Mouse (Mus musculus) right cerebral cortex, postnatal 10 days (tissue): ENCODE measurements around the gene Lrch4.
A peak's percentile ranks its signal among the peaks of the same experiment; 100 is the strongest.

ENCODE experiments used
- DNase-seq, 2 experiments: peaks; one replicate each; pipeline ENCODE4 v3.0.0; 2021; ENCODE audit warnings: low spot score in 2 of 2

Lrch4 gene

DNA sequence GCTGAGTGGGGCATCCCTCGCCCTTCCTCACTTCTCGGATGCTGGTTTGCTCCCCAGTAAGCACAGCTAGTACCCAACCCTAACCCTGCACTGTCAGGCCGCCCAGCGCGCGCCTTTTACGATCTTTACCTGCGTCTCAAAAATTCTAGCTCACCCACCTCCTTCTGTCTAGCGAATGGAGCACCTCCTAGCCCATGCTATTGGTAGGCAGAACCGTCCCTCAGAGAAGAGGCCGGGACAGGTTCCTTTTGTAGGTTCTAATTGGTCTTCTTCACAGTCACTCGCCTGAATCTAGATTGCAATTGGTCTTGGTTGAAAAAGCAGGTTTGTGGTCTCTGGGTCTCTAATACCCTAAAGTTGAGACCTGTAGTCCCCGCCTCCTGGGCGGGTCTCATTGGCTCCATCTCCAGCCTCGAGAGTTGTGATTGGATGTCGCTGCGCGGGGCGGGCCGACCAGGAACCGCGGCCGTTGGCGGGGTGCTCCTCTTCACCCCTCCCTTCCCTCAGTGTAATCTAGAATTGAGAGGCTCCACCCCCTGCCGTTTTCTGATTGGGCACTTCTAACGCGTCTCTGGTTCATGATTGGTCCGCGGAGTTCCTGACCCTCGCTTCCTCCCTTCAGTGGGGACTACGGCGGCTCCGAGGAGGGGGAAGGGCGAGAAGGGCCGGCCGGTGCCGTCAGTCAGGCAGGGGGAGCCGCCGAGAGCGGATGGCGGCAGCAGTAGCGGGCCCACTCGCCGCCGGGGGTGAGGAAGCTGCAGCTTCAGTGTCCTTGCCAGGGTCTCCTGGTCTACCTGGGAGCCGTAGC is at the start of gene Lrch4, which contains the start of the genes Fbxo24 and Gm20605:
Lrch4 (plus strand) TSS at position 624 of the 808 bp plus-strand sequence.
Fbxo24 (minus strand) TSS at position 505 of the 808 bp plus-strand sequence.
Gm20605 (plus strand) TSS at position 678 of the 808 bp plus-strand sequence.
- DNase-seq, result peak; percentile 99 to 100

DNA sequence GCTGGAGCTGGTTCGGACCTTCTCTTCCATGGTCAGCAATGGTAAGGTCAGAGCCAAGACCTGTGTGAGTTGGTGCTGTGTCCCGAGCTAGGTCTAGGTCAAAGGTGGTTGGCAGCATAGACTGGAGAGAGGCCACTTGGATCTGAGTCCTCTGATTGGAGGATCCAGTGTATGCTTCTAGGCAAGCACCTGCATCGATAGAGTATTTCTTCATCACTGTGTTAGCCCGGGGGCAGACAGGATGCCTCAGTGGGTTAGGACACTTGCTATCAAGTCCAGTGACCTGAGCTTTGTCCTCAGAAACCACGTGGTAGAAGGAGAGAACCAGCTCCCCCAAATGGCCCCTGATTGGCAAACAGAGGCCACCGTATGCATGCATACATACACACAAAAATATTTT is 48.7 kb upstream of the Lrch4 start:
- DNase-seq, result no peak

DNA sequence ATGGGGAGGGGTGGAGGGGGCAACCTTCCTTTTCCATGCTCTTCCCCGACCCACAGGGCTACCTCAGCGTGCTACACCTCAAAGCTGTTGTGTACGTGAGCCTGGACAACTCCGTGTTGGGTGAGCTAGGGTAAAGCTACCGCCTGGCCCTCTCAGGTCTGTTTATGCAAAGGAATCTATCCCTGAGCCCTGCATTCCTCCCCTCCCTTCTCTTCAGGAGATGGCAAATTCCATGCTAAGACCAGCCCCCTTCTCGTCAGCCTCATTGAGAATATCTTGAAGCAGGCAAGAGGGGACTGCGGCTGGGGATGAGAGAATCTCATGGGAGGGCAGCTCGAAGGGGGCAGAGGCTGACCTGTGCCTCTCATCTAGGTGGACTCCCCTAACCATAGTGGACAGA is 46.2 kb upstream of the Lrch4 start:
- DNase-seq, result no peak

DNA sequence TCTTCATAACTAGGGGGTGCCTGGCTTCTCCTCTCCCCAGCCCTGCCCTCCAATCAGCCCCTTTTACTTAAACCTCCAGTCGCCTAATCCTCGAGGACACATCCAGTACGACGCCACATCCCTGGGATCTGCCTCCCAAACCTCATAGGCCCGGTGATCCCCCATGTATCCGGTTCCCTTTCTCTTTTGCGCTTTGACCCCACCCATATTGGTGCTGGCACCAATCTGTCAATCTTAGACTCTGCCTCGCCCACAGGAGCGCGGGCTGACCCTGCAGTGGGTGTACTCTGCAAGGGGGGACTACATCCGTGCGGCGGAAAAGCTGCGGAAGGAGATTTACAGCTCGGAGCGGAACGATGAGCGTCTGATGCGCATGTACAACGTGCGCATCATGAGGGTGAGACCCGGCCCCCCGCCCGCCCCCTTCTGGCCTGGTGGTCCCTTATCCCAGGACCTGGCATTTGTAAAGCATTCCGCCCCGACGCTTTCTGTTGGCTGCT is 45.2 kb upstream of the Lrch4 start:
- peak; percentile 82 to 88 for DNase-seq

DNA sequence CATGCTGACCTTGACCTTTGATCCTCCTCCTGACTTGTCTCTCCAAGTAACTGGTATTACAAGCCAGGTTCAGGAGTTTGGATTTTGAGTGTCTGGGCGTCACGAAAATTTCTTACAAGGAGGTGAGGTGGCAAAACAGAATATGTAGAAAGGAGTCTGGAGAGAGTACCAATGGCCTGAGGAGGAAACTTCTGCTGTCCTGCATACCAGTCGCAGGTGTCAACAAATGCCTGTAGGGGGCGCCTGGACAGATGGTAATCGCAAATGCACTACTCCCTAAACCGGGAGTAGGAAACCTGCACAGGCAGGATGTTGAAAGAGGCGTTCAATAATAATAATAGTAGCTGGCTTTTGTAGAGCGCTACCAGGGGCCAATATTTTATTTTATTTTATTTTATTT is 43.9 kb upstream of the Lrch4 start:
- DNase-seq, result peak; percentile 68 to 77

DNA sequence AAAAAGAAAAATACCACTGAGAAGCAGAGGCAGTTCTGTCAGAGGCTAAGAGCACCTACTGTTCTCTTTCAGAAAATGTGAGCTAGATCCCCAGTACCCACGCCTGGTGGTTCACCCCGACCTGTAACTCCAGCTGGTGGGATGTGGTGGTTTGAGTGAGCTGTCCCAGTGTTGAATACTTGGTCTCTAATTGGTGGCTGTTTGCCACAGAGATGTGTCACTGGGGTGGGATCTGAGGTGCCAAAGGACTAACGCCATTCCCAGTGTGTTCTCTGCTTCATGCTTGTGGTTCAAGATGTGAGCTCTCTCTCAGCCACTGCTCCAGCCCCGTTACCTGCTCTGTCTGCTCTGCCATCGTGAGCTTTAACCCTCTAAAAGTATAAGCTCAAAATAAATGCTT is 38.4 kb upstream of the Lrch4 start:
- no peak for DNase-seq

DNA sequence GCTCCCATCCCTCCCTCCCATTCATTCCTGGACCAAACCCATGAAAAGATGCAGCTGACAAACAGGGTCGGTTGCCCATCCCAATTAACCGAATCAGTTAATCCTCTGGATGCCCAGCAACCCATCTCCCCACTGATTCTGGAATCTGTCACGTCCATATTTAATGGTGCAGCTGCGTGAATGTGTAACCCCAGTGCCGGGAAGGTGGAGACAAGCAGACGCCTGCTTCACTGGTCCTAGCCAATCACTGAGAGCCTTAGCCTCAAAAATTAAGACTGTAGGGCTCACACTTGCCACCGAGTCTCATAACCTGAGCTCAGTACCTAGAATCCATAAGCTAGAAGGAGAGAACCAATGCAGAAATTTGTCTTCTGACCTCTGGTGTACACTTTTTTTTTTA is 33.0 kb upstream of the Lrch4 start:
- DNase-seq, result no peak

DNA sequence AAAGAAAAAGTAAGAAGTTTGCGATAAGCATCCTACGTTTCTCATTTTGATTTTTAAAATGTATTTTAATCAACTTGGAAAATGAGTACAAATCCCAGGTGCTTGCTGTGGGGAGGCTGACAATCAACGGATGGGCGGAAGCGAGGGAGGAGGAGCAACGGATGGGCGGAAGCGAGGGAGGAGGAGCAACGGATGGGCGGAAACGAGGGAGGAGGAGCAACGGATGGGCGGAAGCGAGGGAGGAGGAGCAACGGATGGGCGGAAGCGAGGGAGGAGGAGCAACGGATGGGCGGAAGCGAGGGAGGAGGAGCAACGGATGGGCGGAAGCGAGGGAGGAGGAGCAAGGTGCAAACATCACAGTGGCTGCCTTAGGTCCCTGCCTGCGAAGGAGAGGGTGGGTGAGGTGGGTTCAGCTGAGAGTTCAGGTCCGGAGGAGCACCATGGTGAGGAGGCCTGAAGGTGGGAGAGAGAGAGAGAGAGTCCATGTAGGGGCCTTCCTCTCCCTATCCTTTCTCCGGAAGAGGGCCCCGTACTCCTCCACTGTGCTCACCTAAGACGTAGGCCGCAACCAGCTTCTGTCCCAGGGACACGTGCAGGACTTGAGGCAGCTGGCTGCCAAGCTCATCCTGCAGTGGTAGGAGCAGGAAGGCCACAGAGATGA is 32.2 kb upstream of the Lrch4 start:
- no peak for DNase-seq

DNA sequence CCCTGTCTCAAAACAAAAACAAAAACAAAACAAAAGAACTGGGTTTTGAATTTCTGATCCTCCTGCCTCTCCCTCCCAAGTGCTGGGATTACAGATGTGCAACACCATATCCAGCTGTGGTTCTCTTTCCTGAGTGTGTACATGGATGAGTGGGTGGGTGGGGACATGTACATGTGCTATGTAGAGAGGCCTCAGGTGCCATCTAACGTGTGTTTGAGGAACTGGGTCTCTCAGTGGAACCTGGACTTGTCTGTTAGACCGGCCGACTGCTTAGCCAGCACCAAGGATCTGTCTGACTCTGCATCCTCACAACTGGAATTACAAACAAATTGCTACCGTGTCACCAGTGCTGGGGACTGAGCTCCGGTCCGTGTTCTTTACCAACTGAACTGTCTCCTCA is 31.3 kb upstream of the Lrch4 start:
- no peak for DNase-seq

DNA sequence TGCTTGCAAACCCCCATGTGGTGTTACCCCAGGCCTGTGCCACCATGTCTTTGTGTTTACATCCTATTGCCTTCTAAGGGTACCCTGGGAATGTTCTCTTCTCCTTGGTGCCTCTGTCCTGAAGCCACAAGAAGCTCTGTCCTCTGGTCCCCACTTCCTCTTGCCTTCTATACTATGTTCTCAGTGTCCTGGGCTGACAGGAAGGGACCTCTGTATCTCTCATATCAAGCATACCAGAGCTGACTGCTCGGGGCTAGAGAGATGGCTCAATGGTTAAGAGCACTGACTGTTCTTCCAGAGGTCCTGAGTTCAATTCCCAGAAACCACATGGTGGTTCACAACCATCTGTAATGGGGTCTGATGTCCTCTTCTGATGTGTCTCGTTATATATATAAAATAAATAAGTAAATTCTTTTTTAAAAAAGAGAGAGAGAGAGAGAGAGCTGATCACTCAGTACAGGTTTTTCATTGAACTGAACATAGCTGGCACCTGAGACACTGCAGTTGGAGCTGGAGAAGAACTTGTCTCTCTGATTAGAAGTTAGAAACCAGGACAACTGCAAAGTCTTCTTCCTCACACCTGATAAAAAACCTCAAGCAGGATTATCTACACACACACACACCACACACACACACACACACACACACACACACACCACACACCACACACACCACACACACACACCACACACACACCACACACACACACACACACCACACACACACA is 30.7 kb upstream of the Lrch4 start:
- no peak for DNase-seq

DNA sequence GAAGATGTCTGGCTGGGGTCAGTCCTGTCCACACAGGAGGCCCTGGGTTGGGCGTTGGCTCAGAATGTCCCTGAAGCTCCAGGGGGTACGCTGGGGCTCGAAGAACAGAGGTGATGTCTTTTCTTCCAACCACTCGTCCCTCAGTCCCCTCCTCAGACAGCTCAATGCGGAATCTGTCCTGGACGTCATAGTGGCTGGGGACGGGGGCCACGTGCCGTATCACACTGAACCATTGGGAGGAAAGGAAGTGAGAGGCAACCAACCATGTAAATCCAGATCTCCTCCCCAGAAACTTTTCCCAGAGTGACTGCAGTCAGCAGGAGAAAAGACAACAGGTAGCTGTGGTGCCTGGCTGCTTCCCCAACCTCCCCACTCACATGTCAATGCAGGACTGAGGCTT is 29.3 kb upstream of the Lrch4 start:
- no peak for DNase-seq

DNA sequence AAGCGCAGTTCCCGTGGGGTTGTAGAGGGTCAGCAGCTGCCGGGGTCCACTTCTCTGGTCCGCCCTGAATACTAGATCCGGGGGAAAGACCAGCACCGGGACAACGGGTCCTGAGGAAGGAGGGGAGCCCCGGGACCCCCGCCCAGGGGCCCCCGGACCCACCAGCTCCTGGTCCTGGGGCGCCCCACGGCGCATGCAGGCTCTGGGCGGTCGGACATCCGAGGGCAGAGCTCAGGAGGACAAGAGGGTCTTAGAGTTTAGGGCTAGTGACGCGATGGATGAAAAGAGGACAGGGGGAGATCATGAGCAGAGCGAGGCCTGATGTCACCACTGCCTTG is 28.7 kb upstream of the Lrch4 start:
- DNase-seq, result peak in 1 of 2 experiments; percentile 45

DNA sequence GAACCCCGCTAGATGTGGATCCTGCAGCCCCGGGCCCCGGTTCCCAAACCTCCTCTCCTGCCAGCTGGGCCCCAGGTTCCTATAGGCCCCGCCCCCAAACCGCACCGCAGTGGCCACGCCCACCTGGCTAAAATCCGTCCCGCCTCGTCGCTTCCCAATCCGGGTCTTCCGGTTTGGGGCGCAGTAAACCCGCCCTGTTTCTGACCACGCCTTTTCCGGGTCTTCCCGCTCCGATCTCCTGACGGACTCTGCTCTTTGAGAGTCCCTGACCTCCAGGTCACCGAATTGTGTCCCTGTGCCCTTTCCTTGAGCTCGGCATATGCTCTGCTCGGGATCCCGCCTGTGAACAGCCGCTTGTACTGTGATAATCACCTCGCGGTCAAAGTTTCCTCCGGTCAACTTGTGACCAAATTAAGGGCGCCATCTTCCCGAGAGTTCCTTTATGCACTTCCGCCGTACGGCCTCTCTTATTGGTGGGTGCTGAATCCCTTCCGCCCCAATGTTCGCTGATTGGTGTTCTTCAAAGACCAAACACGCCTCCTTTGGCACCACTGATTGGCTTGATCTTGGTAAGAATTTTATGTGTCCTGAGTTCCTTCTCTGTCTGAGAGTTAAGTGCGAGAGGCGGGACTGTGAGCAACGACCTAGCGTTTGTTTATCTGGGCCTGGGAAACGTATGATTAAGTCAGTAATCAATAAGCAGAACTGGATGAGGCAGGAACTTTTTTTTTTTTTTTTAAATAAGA is 28.1 kb upstream of the Lrch4 start, which contains the start of gene Mospd3:
Mospd3 (minus strand) TSS at position 440 of the 746 bp plus-strand sequence.
- DNase-seq, result peak; percentile 97

DNA sequence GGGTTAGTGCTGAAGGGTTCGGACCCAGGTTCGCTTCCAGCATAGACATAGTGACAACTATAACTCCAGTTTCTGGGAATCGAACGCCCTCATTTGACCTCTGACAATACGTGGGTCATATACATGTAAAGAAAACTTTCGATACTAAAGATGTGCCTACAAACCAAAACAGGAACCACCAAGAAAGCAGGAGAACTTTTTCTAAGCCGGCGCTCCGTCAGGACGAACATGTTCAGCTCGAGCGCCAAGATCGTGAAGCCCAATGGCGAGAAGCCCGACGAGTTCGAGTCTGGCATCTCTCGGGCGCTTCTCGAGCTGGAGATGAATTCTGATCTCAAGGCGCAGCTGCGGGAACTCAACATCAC is 27.6 kb upstream of the Lrch4 start:
- DNase-seq, result no peak

DNA sequence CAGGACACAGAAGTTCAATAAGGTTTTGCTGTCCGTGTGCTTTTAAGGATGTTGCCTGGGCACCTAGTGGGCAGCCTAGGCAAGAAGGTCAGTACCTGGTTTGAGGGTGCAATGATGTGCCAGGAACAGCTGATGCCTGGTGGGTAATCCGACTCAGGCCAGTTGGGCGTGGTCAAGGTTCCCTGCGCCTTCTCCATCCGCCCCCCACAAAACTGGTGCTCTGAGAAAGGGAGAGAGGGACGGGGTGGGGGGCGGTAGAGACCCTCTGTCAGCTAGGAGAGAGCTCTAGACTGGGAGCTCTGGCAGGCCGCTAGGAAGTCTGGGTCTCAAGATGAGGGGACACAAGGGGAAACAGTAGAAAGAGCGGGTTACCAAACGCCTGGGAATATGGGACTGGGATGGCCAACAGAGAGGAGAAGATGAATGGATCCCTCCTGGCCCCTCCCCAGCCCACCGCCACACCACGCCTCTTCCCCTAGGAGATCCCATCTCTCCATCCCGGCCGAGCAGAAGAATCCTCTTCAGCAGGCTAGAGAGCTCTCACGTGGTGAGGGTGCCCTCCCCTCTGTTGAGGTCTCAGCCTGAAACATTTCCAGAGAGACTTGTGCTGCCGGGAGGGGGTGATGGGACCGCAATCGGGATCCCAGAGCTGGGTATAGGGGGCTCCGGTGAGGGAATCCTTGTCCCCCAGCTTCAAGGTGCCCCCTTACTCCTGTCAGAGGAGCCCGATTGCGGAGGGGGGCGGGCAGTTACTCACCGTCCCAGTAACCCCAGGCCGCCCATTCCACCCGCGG is 20.9 kb upstream of the Lrch4 start:
- no peak for DNase-seq

DNA sequence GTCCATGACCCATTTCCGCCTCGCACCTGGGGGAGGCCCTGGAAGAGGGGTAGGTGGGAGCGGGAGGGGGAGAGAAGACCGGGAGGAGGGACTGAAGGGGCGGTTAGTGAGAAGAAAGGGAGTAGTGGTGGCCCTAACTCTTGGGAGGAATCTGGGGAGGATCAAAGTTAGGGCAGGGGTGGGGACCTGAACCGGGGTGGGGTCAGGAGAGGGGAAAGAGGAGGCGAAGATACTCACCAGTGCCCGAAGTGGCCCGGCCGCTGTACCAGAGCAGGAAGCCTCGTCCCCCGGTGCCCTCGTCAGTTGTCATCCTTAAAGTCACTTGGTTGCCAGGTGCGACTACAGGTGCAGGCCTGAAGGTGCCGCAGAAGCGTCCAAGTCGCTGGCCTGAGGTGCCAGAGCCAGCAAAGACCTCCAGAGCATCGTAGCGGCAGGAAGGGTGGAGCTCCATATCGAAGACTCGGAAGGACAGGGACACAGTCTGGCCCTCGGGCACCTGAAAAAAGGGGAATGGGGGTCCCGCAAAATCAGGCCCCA is 20.2 kb upstream of the Lrch4 start:
- no peak for DNase-seq

DNA sequence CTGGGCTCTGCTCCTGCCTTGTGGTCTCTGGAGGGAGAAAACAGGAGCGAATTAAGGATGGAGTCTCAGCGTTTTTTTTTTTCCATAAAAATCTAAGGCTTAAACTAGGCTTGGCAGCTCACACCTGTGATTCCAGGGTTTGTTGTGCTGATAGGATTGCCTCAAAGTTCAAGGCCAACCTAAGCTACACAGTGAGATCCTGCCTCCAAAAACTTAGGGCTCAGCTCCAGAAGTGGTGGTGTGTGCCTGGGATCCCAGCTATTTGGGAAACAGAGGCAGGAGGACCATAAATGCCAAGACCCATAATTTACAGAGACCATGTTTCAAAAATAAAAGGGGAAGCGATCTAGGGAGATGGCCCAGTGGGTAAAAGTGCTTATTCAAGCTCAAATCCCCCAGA is 19.6 kb upstream of the Lrch4 start:
- no peak for DNase-seq

DNA sequence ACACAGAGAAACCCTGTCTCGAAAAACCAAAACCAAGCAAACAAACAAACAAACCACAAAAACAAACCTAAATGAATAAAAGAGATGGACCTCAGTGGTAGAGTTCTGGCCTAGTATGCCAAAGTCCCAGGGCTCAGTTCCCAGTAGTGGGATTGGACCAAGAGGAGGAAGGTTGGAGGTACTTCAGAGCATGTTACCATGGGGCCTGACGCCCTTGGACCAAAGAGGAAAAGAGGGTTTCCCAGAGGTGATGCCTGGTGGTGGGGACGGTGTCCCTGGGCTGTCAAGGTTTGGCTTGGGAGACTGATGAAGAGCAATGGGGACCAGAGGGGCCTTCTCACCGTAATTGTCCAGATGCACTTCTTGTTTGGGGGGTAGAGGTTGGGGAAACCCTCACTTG is 18.9 kb upstream of the Lrch4 start:
- no peak for DNase-seq

DNA sequence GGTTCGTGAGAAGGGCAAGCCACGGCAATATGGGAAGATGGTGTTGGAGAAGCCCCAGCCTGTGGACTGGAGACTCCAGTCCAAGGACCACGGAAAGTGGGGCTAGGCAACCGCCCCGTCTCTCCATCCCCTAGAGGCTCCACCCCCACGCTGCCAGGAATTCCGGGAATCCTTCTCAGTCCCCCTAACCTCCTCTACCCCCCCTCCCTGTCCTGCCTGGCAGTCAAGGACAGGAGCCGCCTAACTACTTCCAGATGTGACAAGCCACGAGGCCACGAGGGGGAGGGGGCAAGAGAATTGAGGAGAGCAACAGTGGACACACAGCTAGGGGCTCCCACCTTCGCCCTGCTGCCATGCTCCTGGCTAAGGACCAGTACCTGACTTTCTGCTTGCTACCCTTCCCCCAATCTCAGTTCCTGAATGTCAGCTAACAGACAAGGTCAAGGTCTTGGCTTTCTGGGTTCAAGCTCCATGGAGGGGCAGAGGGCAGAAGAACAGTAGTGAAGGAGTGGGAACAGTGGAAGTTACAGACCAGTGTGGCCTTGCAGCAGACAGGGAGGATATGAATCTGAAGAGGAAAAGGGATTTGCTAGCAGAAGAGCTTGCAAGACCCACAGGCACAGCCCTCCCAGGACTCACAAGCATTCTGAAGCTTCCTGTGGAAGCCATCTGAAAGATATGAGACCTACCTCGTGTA is 18.2 kb upstream of the Lrch4 start:
- no peak for DNase-seq

DNA sequence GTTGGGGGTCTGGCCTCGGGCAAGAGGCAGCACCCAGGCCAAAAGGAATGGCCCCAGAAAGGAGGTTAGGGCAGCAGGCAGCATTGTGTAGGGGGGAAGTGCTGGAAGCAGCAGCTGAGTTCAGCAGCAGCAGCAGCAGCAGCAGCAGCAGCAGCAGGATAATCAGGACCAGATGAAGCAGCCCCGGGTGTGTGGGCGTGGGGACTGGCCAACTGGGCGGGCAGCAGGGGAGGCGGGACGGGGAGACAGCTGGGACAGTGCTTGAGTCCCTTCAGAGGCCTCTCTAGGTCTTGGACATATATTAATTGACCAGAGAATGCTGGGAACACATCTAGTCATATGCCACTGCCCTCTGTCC is 17.7 kb upstream of the Lrch4 start:
- DNase-seq, result no peak
